Mouse (Mus musculus): ENCODE data around the gene Gpr19.
A peak's percentile ranks its signal among the peaks of the same experiment; 100 is the strongest.

Gene Gpr19

GRCm38 (mm10) chr6:134898095-134898965, at the start of gene Gpr19:
Gene Gpr19 (minus strand): TSS chr6:134898578.
- peak; percentile 97 for ATAC-seq (ENCODE audit: low TSS enrichment)

GRCm38 (mm10) chr6:134947311-134948087, 49.1 kb upstream of the Gpr19 start:
- no peak for ATAC-seq (ENCODE audit: low TSS enrichment)

GRCm38 (mm10) chr6:134946858-134947257, 48.5 kb upstream of the Gpr19 start:
- ATAC-seq (ENCODE audit: low TSS enrichment) = no peak

- no peak for ATAC-seq (ENCODE audit: low TSS enrichment)
Measured at GRCm38 (mm10) chr6:134946054-134946453, 47.7 kb upstream of the Gpr19 start.

GRCm38 (mm10) chr6:134943759-134944407, 45.5 kb upstream of the Gpr19 start:
- ATAC-seq (ENCODE audit: low TSS enrichment) = no peak

GRCm38 (mm10) chr6:134939781-134940180, 41.4 kb upstream of the Gpr19 start:
- ATAC-seq (ENCODE audit: low TSS enrichment) = no peak

- no peak for ATAC-seq (ENCODE audit: low TSS enrichment)
Measured at GRCm38 (mm10) chr6:134934305-134934704, 35.9 kb upstream of the Gpr19 start.

- no peak for ATAC-seq (ENCODE audit: low TSS enrichment)
Measured at GRCm38 (mm10) chr6:134933207-134933558, 34.8 kb upstream of the Gpr19 start.

- ATAC-seq (ENCODE audit: low TSS enrichment) = no peak
Measured at GRCm38 (mm10) chr6:134932486-134933206, 34.3 kb upstream of the Gpr19 start.

- ATAC-seq (ENCODE audit: low TSS enrichment) = no peak
Measured at GRCm38 (mm10) chr6:134931146-134931545, 32.8 kb upstream of the Gpr19 start.

- no peak for ATAC-seq (ENCODE audit: low TSS enrichment)
Measured at GRCm38 (mm10) chr6:134930383-134930782, 32.0 kb upstream of the Gpr19 start.

GRCm38 (mm10) chr6:134929926-134930325, 31.5 kb upstream of the Gpr19 start:
- ATAC-seq (ENCODE audit: low TSS enrichment) = no peak

- ATAC-seq (ENCODE audit: low TSS enrichment) = peak; percentile 28; the same call in 1 of the 2 replicates
Measured at GRCm38 (mm10) chr6:134928889-134929310, 30.5 kb upstream of the Gpr19 start.

GRCm38 (mm10) chr6:134928096-134928888, 29.9 kb upstream of the Gpr19 start:
- peak; percentile 78 for ATAC-seq (ENCODE audit: low TSS enrichment)

- no peak for ATAC-seq (ENCODE audit: low TSS enrichment)
Measured at GRCm38 (mm10) chr6:134927595-134928095, 29.3 kb upstream of the Gpr19 start.

- ATAC-seq (ENCODE audit: low TSS enrichment) = peak; percentile 66
Measured at GRCm38 (mm10) chr6:134926803-134927594, 28.6 kb upstream of the Gpr19 start.

GRCm38 (mm10) chr6:134926338-134926705, 27.9 kb upstream of the Gpr19 start:
- no peak for ATAC-seq (ENCODE audit: low TSS enrichment)

GRCm38 (mm10) chr6:134925673-134926337, 27.4 kb upstream of the Gpr19 start:
- ATAC-seq (ENCODE audit: low TSS enrichment) = no peak

GRCm38 (mm10) chr6:134924262-134924661, 25.9 kb upstream of the Gpr19 start:
- no peak for ATAC-seq (ENCODE audit: low TSS enrichment)

Measured in frontal cortex, adult (tissue).